Mouse (Mus musculus): Measurements from ENCODE around the gene Olfr315. TPM values are rescaled to one million over a fixed set of nuclear protein-coding genes. Genes with fewer than 3 reads are reported as not detected.

The Olfr315 gene
- total and polyA plus RNA-seq, 2 experiments from 2014 or later = 0.29 TPM; not detected in 1

GRCm38 (mm10) chr11:58782480-58783089, 9.6 kb downstream of the Olfr315 start, which contains the start of gene Olfr314:
TSS of gene Olfr314 (plus strand) at chr11:58782952.
- Histone ChIP-seq H3K36me3 (ENCODE audit: insufficient read depth) (no peaks in the 10 kb centered on the region), H3K4me2 (ENCODE audit: low read depth) (no peak within 1 kb of the TSS), H3K27me3 (ENCODE audit: insufficient read depth, low read length) (no peaks in the 10 kb centered on the region), H3K9ac (no peak within 1 kb of the TSS), H3K9me3 (ENCODE audit: low read length) (no peaks in the 10 kb centered on the region), H3K4me3 (ENCODE audit: low read depth, low read length) (no peak within 1 kb of the TSS), H3K27ac (ENCODE audit: low read depth, low read length) (no peak within 1 kb of the TSS), H3K4me1 (ENCODE audit: insufficient read depth) (no peaks in the 10 kb centered on the region)
- WGBS = 84% methylated on average over 6 of the region's 6 CpGs
- DNase-seq (no peak), ATAC-seq (no peak)
- TF ChIP-seq CTCF (IDR thresholded peaks at IDR 0.05; ENCODE audit: low read depth) = no peak

GRCm38 (mm10) chr11:58784182-58784581, 11.2 kb downstream of the Olfr315 start:
- Histone ChIP-seq H3K27ac (ENCODE audit: low read depth, low read length) (no peak overlapping the region), H3K4me2 (ENCODE audit: low read depth) (no peak overlapping the region), H3K27me3 (ENCODE audit: insufficient read depth, low read length) (no peaks in the 10 kb centered on the region), H3K4me3 (ENCODE audit: low read depth, low read length) (no peak overlapping the region), H3K36me3 (ENCODE audit: insufficient read depth) (no peaks in the 10 kb centered on the region), H3K9me3 (ENCODE audit: low read length) (no peaks in the 10 kb centered on the region), H3K4me1 (ENCODE audit: insufficient read depth) (no peaks in the 10 kb centered on the region), H3K9ac (no peak overlapping the region)
- no peak for TF ChIP-seq CTCF (IDR thresholded peaks at IDR 0.05; ENCODE audit: low read depth)
- no peak for DNase-seq
- ATAC-seq = no peak
- whole genome bisulfite sequencing = 80% methylated on average over 2 of the region's 2 CpGs

- Histone ChIP-seq H3K9me3 (ENCODE audit: low read length) (no peaks in the 10 kb centered on the region), H3K4me2 (ENCODE audit: low read depth) (no peak overlapping the region), H3K9ac (no peak overlapping the region), H3K36me3 (ENCODE audit: insufficient read depth) (no peaks in the 10 kb centered on the region), H3K27ac (ENCODE audit: low read depth, low read length) (no peak overlapping the region), H3K4me1 (ENCODE audit: insufficient read depth) (no peaks in the 10 kb centered on the region), H3K27me3 (ENCODE audit: insufficient read depth, low read length) (no peaks in the 10 kb centered on the region), H3K4me3 (ENCODE audit: low read depth, low read length) (no peak overlapping the region)
- 89% methylated on average over 10 of the region's 10 CpGs for WGBS
- TF ChIP-seq CTCF (IDR thresholded peaks at IDR 0.05; ENCODE audit: low read depth) = no peak
- DNase-seq (no peak), ATAC-seq (no peak)
These were observed 14.7 kb downstream of the Olfr315 start for GRCm38 (mm10) chr11:58787651-58788050.

GRCm38 (mm10) chr11:58788346-58788745, 15.4 kb downstream of the Olfr315 start:
- no peaks in the 10 kb centered on the region for H3K27me3 ChIP-seq (ENCODE audit: insufficient read depth, low read length)
- ATAC-seq (no peak), DNase-seq (no peak)
- no peaks in the 10 kb centered on the region for H3K36me3 ChIP-seq (ENCODE audit: insufficient read depth)
- H3K9ac ChIP-seq = no peak overlapping the region
- no peak overlapping the region for H3K4me3 ChIP-seq (ENCODE audit: low read depth, low read length)
- no peak overlapping the region for H3K27ac ChIP-seq (ENCODE audit: low read depth, low read length)
- TF ChIP-seq CTCF (IDR thresholded peaks at IDR 0.05; ENCODE audit: low read depth) = no peak
- WGBS = 88% methylated on average over 8 of the region's 8 CpGs
- no peak overlapping the region for H3K4me2 ChIP-seq (ENCODE audit: low read depth)
- no peaks in the 10 kb centered on the region for H3K9me3 ChIP-seq (ENCODE audit: low read length)
- no peaks in the 10 kb centered on the region for H3K4me1 ChIP-seq (ENCODE audit: insufficient read depth)

GRCm38 (mm10) chr11:58789532-58789931, 16.5 kb downstream of the Olfr315 start:
- TF ChIP-seq CTCF (IDR thresholded peaks at IDR 0.05; ENCODE audit: low read depth) = no peak
- Histone ChIP-seq H3K4me1 (ENCODE audit: insufficient read depth) (no peaks in the 10 kb centered on the region), H3K9ac (no peak overlapping the region), H3K4me3 (ENCODE audit: low read depth, low read length) (no peak overlapping the region), H3K36me3 (ENCODE audit: insufficient read depth) (no peaks in the 10 kb centered on the region), H3K9me3 (ENCODE audit: low read length) (no peaks in the 10 kb centered on the region), H3K4me2 (ENCODE audit: low read depth) (no peak overlapping the region), H3K27ac (ENCODE audit: low read depth, low read length) (no peak overlapping the region), H3K27me3 (ENCODE audit: insufficient read depth, low read length) (no peaks in the 10 kb centered on the region)
- DNase-seq = no peak
- ATAC-seq = no peak
- 13% methylated on average over 3 of the region's 3 CpGs for WGBS

GRCm38 (mm10) chr11:58790053-58790452, 17.1 kb downstream of the Olfr315 start:
- Histone ChIP-seq H3K4me3 (ENCODE audit: low read depth, low read length) (no peak overlapping the region), H3K27me3 (ENCODE audit: insufficient read depth, low read length) (no peaks in the 10 kb centered on the region), H3K27ac (ENCODE audit: low read depth, low read length) (no peak overlapping the region), H3K9me3 (ENCODE audit: low read length) (no peaks in the 10 kb centered on the region), H3K36me3 (ENCODE audit: insufficient read depth) (no peaks in the 10 kb centered on the region), H3K4me2 (ENCODE audit: low read depth) (no peak overlapping the region), H3K4me1 (ENCODE audit: insufficient read depth) (no peaks in the 10 kb centered on the region), H3K9ac (no peak overlapping the region)
- 49% methylated on average over 2 of the region's 2 CpGs for WGBS
- DNase-seq (no peak), ATAC-seq (no peak)
- TF ChIP-seq CTCF (IDR thresholded peaks at IDR 0.05; ENCODE audit: low read depth) = no peak

GRCm38 (mm10) chr11:58790646-58791045, 17.7 kb downstream of the Olfr315 start:
- no peak for TF ChIP-seq CTCF (IDR thresholded peaks at IDR 0.05; ENCODE audit: low read depth)
- no peaks in the 10 kb centered on the region for H3K9me3 ChIP-seq (ENCODE audit: low read length)
- ATAC-seq = no peak
- no peaks in the 10 kb centered on the region for H3K36me3 ChIP-seq (ENCODE audit: insufficient read depth)
- DNase-seq = no peak
- no peaks in the 10 kb centered on the region for H3K4me1 ChIP-seq (ENCODE audit: insufficient read depth)
- H3K27ac ChIP-seq (ENCODE audit: low read depth, low read length) = no peak overlapping the region
- no peak overlapping the region for H3K4me2 ChIP-seq (ENCODE audit: low read depth)
- no peaks in the 10 kb centered on the region for H3K27me3 ChIP-seq (ENCODE audit: insufficient read depth, low read length)
- WGBS = 81% methylated on average over 6 of the region's 6 CpGs
- no peak overlapping the region for H3K9ac ChIP-seq
- H3K4me3 ChIP-seq (ENCODE audit: low read depth, low read length) = no peak overlapping the region

All from forebrain, postnatal 0 days (tissue).